Comparison of ENCODE assay signal across 17 mouse cellular contexts in the genomic region with DNA sequence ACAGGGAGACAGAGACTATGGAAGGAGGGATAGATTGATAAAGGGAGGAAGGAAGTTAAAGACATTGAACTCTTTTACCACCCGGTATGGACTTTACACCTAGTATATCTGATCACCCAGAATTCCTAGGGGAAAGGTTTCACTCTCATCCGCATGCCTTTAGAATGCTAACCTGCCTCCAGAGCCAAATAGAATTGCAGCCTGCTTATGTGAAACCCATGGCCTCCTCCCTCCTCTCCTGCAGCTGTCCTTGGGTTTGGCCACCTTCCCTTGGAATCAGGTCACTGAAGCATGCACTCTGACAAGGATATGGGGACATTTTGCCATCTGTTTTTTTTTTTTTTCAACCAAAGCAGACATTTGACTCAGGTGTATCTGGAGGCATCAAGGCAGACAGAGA. TPM values are rescaled to one million over a fixed set of nuclear protein-coding genes. Genes with fewer than 3 reads are reported as not detected.
DNase-seq lines count a peak whose midpoint lies in the region.
"Had no signal": no experiment of that assay in that cellular context is flagged by ENCODE, and none has a peak within 500 bp of the region (broad histone marks: within the 10 kb centered on the region; RNA-seq: fewer than 3 reads in every experiment).

No protein-coding gene starts in this region.

- DNase-seq in adrenal gland, postnatal 14 days = peak; percentile 29
- no peak for DNase-seq in adrenal gland, postnatal 10 days
- DNase-seq in kidney, adult 11 months = peak; percentile 22
- DNase-seq in kidney, postnatal 10 days = no peak
- DNase-seq in cerebellum, adult 11 months = peak; percentile 15
- DNase-seq in cerebellum, postnatal 25 days = peak; percentile 46 to 64
- DNase-seq in thymus, adult 18-20 months = no peak
- no peak for DNase-seq in ovary, postnatal 10 days (ENCODE audit: low spot score)
- DNase-seq: embryo, embryonic 11 days; heart, adult 2 months; kidney, postnatal 36 days; lung, embryonic 14.5 days; lung, postnatal 4 days; right cerebral cortex, postnatal 25 days; thymus, postnatal 4 days had no signal

RNA-seq across cellular contexts. Expression of gene Lrtm1, which starts 3.3 kb away (rescaled TPM):
- 0.74 TPM in 1 of 2 replicates, not detected in the other for total RNA-seq in adrenal gland, postnatal 14 days (2021)
- 1 to 10 TPM in 1 of 2 experiments, under 1 TPM in 1; 0.72 to 3.7 TPM for total RNA-seq in adrenal gland, postnatal 10 days (2021)
- total RNA-seq: layer of hippocampus, postnatal 10 days; left cerebral cortex, postnatal 14 days had no signal

Comparison
In these comparisons a context has a peak if more than half of its experiments do, and no peak if none do; other contexts are left out.
1. DNase-seq: peak in adrenal gland, postnatal 14 days (single experiment), kidney, adult 11 months (single experiment), cerebellum, adult 11 months (single experiment) and cerebellum, postnatal 25 days (2 of 2); none in adrenal gland, postnatal 10 days (single experiment), kidney, postnatal 10 days (single experiment), thymus, adult 18-20 months (0 of 2) and ovary, postnatal 10 days (single experiment).